Mouse (Mus musculus): Measurements from ENCODE around the gene Mdfic.

DNA sequence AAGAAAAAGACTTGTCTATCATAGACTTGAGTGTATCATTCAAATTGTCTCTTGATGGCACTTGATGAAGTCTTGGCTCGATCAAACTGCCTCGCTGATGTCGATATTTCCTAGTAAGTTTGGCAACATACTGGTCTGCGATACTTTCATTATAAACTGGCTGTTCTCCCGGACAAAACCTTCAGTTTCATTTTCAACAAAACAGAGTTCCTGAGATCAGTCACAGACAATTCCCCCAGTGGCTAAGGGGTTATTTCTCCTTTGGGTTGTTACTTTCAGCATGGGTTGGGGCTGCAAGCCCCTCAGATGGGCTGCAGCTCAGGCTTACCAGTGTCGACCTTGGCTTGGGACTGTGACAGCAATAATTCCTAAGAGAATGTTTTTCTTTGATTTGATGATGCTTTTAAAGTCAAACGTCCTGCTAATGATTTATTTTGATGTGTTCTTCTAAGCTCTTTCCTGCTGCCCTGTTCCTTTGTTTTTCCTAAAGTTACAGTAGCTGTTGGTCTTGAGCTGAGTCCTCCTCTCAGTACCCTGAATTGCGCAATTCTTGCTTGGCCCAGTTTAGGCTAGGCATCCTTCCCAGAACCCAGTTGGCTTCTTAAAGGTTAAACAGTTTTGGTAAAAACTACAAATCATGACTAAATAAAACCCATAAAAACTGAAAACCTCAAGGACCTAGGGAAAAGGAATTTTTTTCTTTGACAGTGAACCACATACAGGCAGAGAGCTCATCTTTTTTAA, 73.3 kb downstream of the Mdfic start:
- TF ChIP-seq POLR2A (IDR thresholded peaks at IDR 0.05; ENCODE audit: low read depth, low read length), result no peak
- TF ChIP-seq CTCF (IDR thresholded peaks at IDR 0.05; ENCODE audit: extremely low read depth, insufficient read depth, insufficient read length, insufficient replicate concordance), result no peak
